Mouse (Mus musculus) lung, postnatal 0 days (tissue): ENCODE results near the gene Wnt10a. TPM values are rescaled to one million over a fixed set of nuclear protein-coding genes. Genes with fewer than 3 reads are reported as not detected.

ENCODE experiments used
- ATAC-seq: fragments of 200-750 bp; cut with Nextera tagmentation; 2 replicates; pipeline ENCODE4 v1.8.0; 2017; ENCODE audit warnings: moderate library complexity
- DNase-seq: peaks from one replicate; pipeline ENCODE4 v3.0.0-alpha.2; 2016; ENCODE audit warnings: low spot score
- H3K27ac ChIP-seq: fragments of 300-500 bp; sonication (generic); 2 replicates; pipeline ENCODE4 v1.5.1; 2014; ENCODE audit warnings: antibody characterized with exemption, mild to moderate bottlenecking, low read length, mixed read lengths
- H3K27me3 ChIP-seq: fragments of 300-500 bp; sonication (generic); replicated peaks from 2 replicates; pipeline ENCODE4 v1.6.1; 2014; ENCODE audit warnings: low read length, mixed read lengths; ENCODE audit not compliant: insufficient read depth
- H3K36me3 ChIP-seq: fragments of 300-500 bp; sonication (generic); 2 replicates; pipeline ENCODE4 v1.6.1; 2014; ENCODE audit warnings: low read length, mixed read lengths; ENCODE audit not compliant: insufficient read depth
- H3K4me1 ChIP-seq: fragments of 300-500 bp; sonication (generic); 2 replicates; pipeline ENCODE4 v1.6.1; 2014; ENCODE audit warnings: antibody characterized with exemption, low read depth, low read length, mixed read lengths; ENCODE audit not compliant: insufficient read depth
- H3K4me2 ChIP-seq: fragments of 300-500 bp; sonication (generic); replicated peaks from 2 replicates; pipeline ENCODE4 v1.6.1; 2014; ENCODE audit warnings: low read depth, mild to moderate bottlenecking, low read length, moderate library complexity, mixed read lengths
- H3K4me3 ChIP-seq: fragments of 300-500 bp; sonication (generic); 2 replicates; pipeline ENCODE4 v1.5.1; 2014; ENCODE audit warnings: low read depth, low read length
- H3K9ac ChIP-seq: fragments of 300-500 bp; sonication (generic); replicated peaks from 2 replicates; pipeline ENCODE4 v1.6.1; 2014; ENCODE audit warnings: low read depth, mild to moderate bottlenecking
- H3K9me3 ChIP-seq: fragments of 300-500 bp; sonication (generic); 2 replicates; pipeline ENCODE4 v1.6.1; 2016; ENCODE audit warnings: low read length, mixed read lengths
- CTCF ChIP-seq: IDR thresholded peaks from 2 replicates; pipeline ENCODE4 v1.5.1; 2016; ENCODE audit warnings: antibody characterized with exemption, mild to moderate bottlenecking
- EP300 ChIP-seq: IDR thresholded peaks from 2 replicates; pipeline ENCODE4 v1.6.1; 2016; ENCODE audit warnings: antibody characterized with exemption, mild to moderate bottlenecking, control low read depth
- WGBS: fragments of 180-500 bp; shearing (Covaris S2); extraction: QIAGEN DNeasy Blood & Tissue Kit; methylation state at CpG from one replicate; pipeline ENCODE4 v1.1.7; 2014; 5-methylcytosine and 5-hydroxymethylcytosine counted together
- polyA plus RNA-seq: library from polyadenylated mRNA; unstranded; fragments of >200 nt; fragmentation: Nextera tagmentation; extraction: Ambion mirVana; gene quantifications from 2 replicates; pipeline ENCODE4 v1.2.1, GENCODE M21; 2015

The Wnt10a gene
- polyA plus RNA-seq, 1 experiment from 2014 or later = not detected

GRCm38 (mm10) chr1:74752833-74753232 lies 38.5 kb upstream of the Wnt10a start:
- Histone ChIP-seq H3K4me3 (no peak overlapping the region), H3K9me3 (no peaks in the 10 kb centered on the region), H3K27me3 (no peaks in the 10 kb centered on the region), H3K4me1 (no peaks in the 10 kb centered on the region), H3K9ac (no peak overlapping the region), H3K4me2 (no peak overlapping the region), H3K27ac (no peak overlapping the region), H3K36me3 (no peaks in the 10 kb centered on the region)
- WGBS = 90% methylated on average over 3 of the region's 3 CpGs
- DNase-seq (no peak), ATAC-seq (no peak)
- TF ChIP-seq EP300 (no peak), CTCF (no peak)

- 74% methylated on average over 8 of the region's 8 CpGs for WGBS
- ATAC-seq = no peak
Measured at GRCm38 (mm10) chr1:74753266-74753974, 37.9 kb upstream of the Wnt10a start.

GRCm38 (mm10) chr1:74754175-74754785 lies 37.0 kb upstream of the Wnt10a start:
- Histone ChIP-seq H3K36me3 (no peaks in the 10 kb centered on the region), H3K27me3 (no peaks in the 10 kb centered on the region), H3K4me3 (no peak overlapping the region), H3K4me1 (no peaks in the 10 kb centered on the region), H3K27ac (no peak overlapping the region), H3K9ac (no peak overlapping the region), H3K4me2 (no peak overlapping the region), H3K9me3 (no peaks in the 10 kb centered on the region)
- ATAC-seq (no peak), DNase-seq (no peak)
- TF ChIP-seq CTCF (no peak), EP300 (no peak)
- 60% methylated on average over 5 of the region's 5 CpGs for WGBS

More at GRCm38 (mm10) chr1:74753266-74753974, 37.9 kb upstream of the Wnt10a start:
- Histone ChIP-seq H3K27ac (no peak overlapping the region), H3K4me2 (no peak overlapping the region), H3K4me1 (no peaks in the 10 kb centered on the region), H3K9ac (no peak overlapping the region), H3K36me3 (no peaks in the 10 kb centered on the region), H3K9me3 (no peaks in the 10 kb centered on the region), H3K4me3 (no peak overlapping the region), H3K27me3 (no peaks in the 10 kb centered on the region)
- TF ChIP-seq EP300 = no peak
- TF ChIP-seq CTCF = no peak
- DNase-seq = no peak

- peak; percentile 80 for ATAC-seq
- TF ChIP-seq EP300 = no peak
- TF ChIP-seq CTCF = peak; percentile 86
- Histone ChIP-seq H3K27ac (no peak overlapping the region), H3K27me3 (no peaks in the 10 kb centered on the region), H3K36me3 (no peaks in the 10 kb centered on the region), H3K4me2 (no peak overlapping the region), H3K4me1 (no peaks in the 10 kb centered on the region), H3K4me3 (no peak overlapping the region), H3K9ac (no peak overlapping the region), H3K9me3 (no peaks in the 10 kb centered on the region)
- WGBS = 23% methylated on average over 4 of the region's 4 CpGs
- DNase-seq = peak; percentile 84
Measured at GRCm38 (mm10) chr1:74759773-74760172, 31.5 kb upstream of the Wnt10a start.

- ATAC-seq (no peak), DNase-seq (peak; percentile 84)
- Histone ChIP-seq H3K4me1 (no peaks in the 10 kb centered on the region), H3K27me3 (no peaks in the 10 kb centered on the region), H3K27ac (no peak overlapping the region), H3K36me3 (no peaks in the 10 kb centered on the region), H3K4me3 (no peak overlapping the region), H3K4me2 (no peak overlapping the region), H3K9me3 (no peaks in the 10 kb centered on the region), H3K9ac (no peak overlapping the region)
- TF ChIP-seq EP300 (no peak), CTCF (peak; percentile 76)
- 4% methylated on average over 6 of the region's 6 CpGs for WGBS
Measured at GRCm38 (mm10) chr1:74763081-74763480, 28.2 kb upstream of the Wnt10a start.

GRCm38 (mm10) chr1:74770727-74771466 lies 20.4 kb upstream of the Wnt10a start:
- no peak overlapping the region for H3K9ac ChIP-seq
- 6% methylated on average over 35 of the region's 35 CpGs for WGBS
- ATAC-seq = no peak

More at GRCm38 (mm10) chr1:74770727-74771466, 20.4 kb upstream of the Wnt10a start:
- Histone ChIP-seq H3K27me3 (peaks cover 41% of the 10 kb centered on the region), H3K9me3 (no peaks in the 10 kb centered on the region), H3K27ac (no peak overlapping the region), H3K4me2 (peak overlapping the region; percentile 76), H3K36me3 (no peaks in the 10 kb centered on the region), H3K4me3 (peak overlapping the region; percentile 38), H3K4me1 (peaks cover 9% of the 10 kb centered on the region)
- DNase-seq = no peak
- TF ChIP-seq EP300 (no peak), CTCF (no peak)
